Mouse (Mus musculus) layer of hippocampus, postnatal 25 days (tissue): Measurements from ENCODE around the gene Tsn. TPM values are rescaled to one million over a fixed set of nuclear protein-coding genes. Genes with fewer than 3 reads are reported as not detected.

Experiments used
- DNase-seq, 2 experiments: peaks; one replicate each; pipeline ENCODE4 v3.0.0; 2022; ENCODE audit warnings: mixed read lengths in 2 of 2, low spot score in 1 of 2; ENCODE audit errors: extremely low spot score in 1 of 2
- total RNA-seq, 2 experiments: library from RNA; stranded (reverse); gene quantifications; 2 replicates each; pipeline ENCODE4 v1.2.3; 2021

Tsn gene
- total RNA-seq: 100 to 1,000 TPM; 105 to 106 TPM

GRCm38 (mm10) chr1:118311622-118312326, at the start of gene Tsn:
Tsn (minus strand) TSS chr1:118311739.
- no peak for DNase-seq

GRCm38 (mm10) chr1:118359071-118359761, 47.7 kb upstream of the Tsn start:
- no peak for DNase-seq

GRCm38 (mm10) chr1:118349922-118350321, 38.4 kb upstream of the Tsn start:
- DNase-seq: no peak

GRCm38 (mm10) chr1:118343649-118344435, 32.3 kb upstream of the Tsn start:
- no peak for DNase-seq

GRCm38 (mm10) chr1:118337921-118338320, 26.4 kb upstream of the Tsn start:
- no peak for DNase-seq

GRCm38 (mm10) chr1:118335847-118336246, 24.3 kb upstream of the Tsn start:
- no peak for DNase-seq

GRCm38 (mm10) chr1:118334749-118335713, 23.5 kb upstream of the Tsn start:
- no peak for DNase-seq

- peak; percentile 77 to 92 for DNase-seq
These were observed 10.2 kb upstream of the Tsn start, which contains the start of gene Nifk for GRCm38 (mm10) chr1:118321661-118322201. Nifk (plus strand) TSS chr1:118321839.

- DNase-seq: no peak
These were observed 9.2 kb upstream of the Tsn start for GRCm38 (mm10) chr1:118320696-118321095.

GRCm38 (mm10) chr1:118310780-118311621, 538 bp downstream of the Tsn start:
- peak; percentile 82 to 94 for DNase-seq

- DNase-seq: no peak
These were observed 13.8 kb downstream of the Tsn start for GRCm38 (mm10) chr1:118297719-118298118.

- DNase-seq: no peak
These were observed 14.9 kb downstream of the Tsn start for GRCm38 (mm10) chr1:118296673-118297072.

- peak in 1 of 2 experiments; percentile 21 for DNase-seq
These were observed 16.7 kb downstream of the Tsn start for GRCm38 (mm10) chr1:118294826-118295225.

GRCm38 (mm10) chr1:118294192-118294591, 17.3 kb downstream of the Tsn start:
- no peak for DNase-seq

- DNase-seq: no peak
These were observed 19.2 kb downstream of the Tsn start for GRCm38 (mm10) chr1:118292291-118292690.

GRCm38 (mm10) chr1:118275139-118275538, 36.4 kb downstream of the Tsn start:
- no peak for DNase-seq

- DNase-seq: no peak
These were observed 59.6 kb downstream of the Tsn start for GRCm38 (mm10) chr1:118251931-118252330.
